Mouse (Mus musculus) kidney, adult 2 months (tissue): ENCODE results near the gene Plin5.

ENCODE experiments used
- CTCF ChIP-seq: fragments of 200-500 bp; conservative IDR thresholded peaks from 2 replicates; pipeline ENCODE4 v1.5.1; 2011; ENCODE audit warnings: low read depth, mild to moderate bottlenecking, control low read depth, low read length, moderate library complexity, mixed read lengths; ENCODE audit not compliant: insufficient read depth, insufficient read length
- POLR2A ChIP-seq: fragments of 200-500 bp; IDR thresholded peaks from one replicate; pipeline ENCODE4 v1.6.1; 2011; ENCODE audit warnings: low read depth, low read length, control low read depth

DNA sequence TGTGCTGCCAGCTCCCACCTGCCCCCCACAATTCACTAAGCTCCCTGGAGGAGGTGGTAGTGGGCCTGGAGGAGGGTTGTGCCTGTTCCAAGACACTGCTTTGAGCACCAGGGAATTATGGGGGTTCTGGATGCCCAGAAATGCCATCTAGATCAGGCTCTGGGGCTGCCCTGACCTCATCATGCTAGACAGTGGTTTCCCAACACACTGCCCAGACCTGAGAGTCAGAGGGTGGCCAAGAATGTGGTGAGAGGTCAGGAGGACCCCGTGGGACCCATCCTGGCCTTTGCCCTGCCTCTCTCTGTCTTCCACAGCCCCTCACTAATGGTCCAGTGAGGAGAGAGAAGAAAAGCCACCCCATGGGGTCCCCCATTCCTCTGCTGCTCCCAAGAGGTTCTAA is 6.4 kb downstream of the Plin5 start:
- no peak for TF ChIP-seq CTCF
- TF ChIP-seq POLR2A, result no peak
